Mouse (Mus musculus) C2C12 (cell line): ENCODE results near the gene Pnliprp1. TPM values are rescaled to one million over a fixed set of nuclear protein-coding genes. Genes with fewer than 3 reads are reported as not detected.

Experiments used
- H3K27me3 ChIP-seq: one replicate; pipeline ENCODE4 v1.6.1; 2011; ENCODE audit not compliant: control insufficient read depth, insufficient read depth, insufficient read length
- H3K36me3 ChIP-seq: one replicate; pipeline ENCODE4 v1.6.1; 2011; ENCODE audit not compliant: control insufficient read depth, insufficient read depth
- H3K4me3 ChIP-seq: one replicate; pipeline ENCODE4 v1.5.1; 2011; ENCODE audit warnings: mild to moderate bottlenecking, control low read depth; ENCODE audit not compliant: poor library complexity, insufficient read depth, severe bottlenecking
- H3K79me2 ChIP-seq: one replicate; pipeline ENCODE4 v1.6.1; 2011; ENCODE audit not compliant: control insufficient read depth, insufficient read depth
- H3K79me3 ChIP-seq: one replicate; pipeline ENCODE4 v1.6.1; 2011; ENCODE audit warnings: low read depth, control low read depth
- H3ac ChIP-seq: one replicate; pipeline ENCODE3; 2011; ENCODE audit warnings: low read depth; ENCODE audit not compliant: control insufficient read depth, insufficient read length
- CEBPB ChIP-seq: IDR thresholded peaks from one replicate; pipeline ENCODE4 v1.6.1; 2011; ENCODE audit warnings: low read depth, mild to moderate bottlenecking, control low read depth, moderate library complexity
- CTCF ChIP-seq: IDR thresholded peaks from one replicate; pipeline ENCODE4 v1.5.1; 2011; ENCODE audit not compliant: control insufficient read depth, insufficient read depth, insufficient read length
- FOSL1 ChIP-seq: IDR thresholded peaks from one replicate; pipeline ENCODE4 v1.8.0; 2011; ENCODE audit warnings: mild to moderate bottlenecking, low read length; ENCODE audit not compliant: poor library complexity, insufficient read depth, severe bottlenecking
- MAX ChIP-seq: IDR thresholded peaks from one replicate; pipeline ENCODE4 v1.6.1; 2011; ENCODE audit warnings: mild to moderate bottlenecking, control low read depth
- MYOD1 ChIP-seq: IDR thresholded peaks from one replicate; pipeline ENCODE4 v1.6.1; 2011; ENCODE audit warnings: low read depth; ENCODE audit not compliant: control insufficient read depth, insufficient read length
- MYOG ChIP-seq: IDR thresholded peaks from one replicate; pipeline ENCODE4 v1.6.1; 2011; ENCODE audit not compliant: control insufficient read depth, insufficient read length; ENCODE audit errors: extremely low read depth
- USF1 ChIP-seq: IDR thresholded peaks from one replicate; pipeline ENCODE4 v1.6.1; 2011; ENCODE audit warnings: low read depth, mild to moderate bottlenecking, control low read depth, moderate library complexity
- polyA plus RNA-seq: library from polyadenylated mRNA; unstranded; fragments of >200 nt; fragmentation: generic; extraction: Trizol; gene quantifications from one replicate; pipeline ENCODE4 v1.2.1, GENCODE M21; 2012; ENCODE audit warnings: missing spikeins

The Pnliprp1 gene
- polyA plus RNA-seq, 1 experiment: not detected

GRCm38 (mm10) chr19:58759423-58759822 is 30.7 kb downstream of the Pnliprp1 start, which contains the start of gene Pnliprp2:
TSS of gene Pnliprp2 (plus strand) at chr19:58759719.
- no peak for TF ChIP-seq MYOD1
- TF ChIP-seq USF1: no peak
- no peak within 1 kb of the TSS for H3K4me3 ChIP-seq

GRCm38 (mm10) chr19:58762316-58762715 is 33.6 kb downstream of the Pnliprp1 start:
- H3K27me3 ChIP-seq: peaks cover 16% of the 10 kb centered on the region

More at GRCm38 (mm10) chr19:58759423-58759822, 30.7 kb downstream of the Pnliprp1 start, which contains the start of gene Pnliprp2:
- no peaks in the 10 kb centered on the region for H3K79me3 ChIP-seq
- H3K36me3 ChIP-seq: no peaks in the 10 kb centered on the region
- no peaks in the 10 kb centered on the region for H3K79me2 ChIP-seq
- peaks cover 1% of the 10 kb centered on the region for H3K27me3 ChIP-seq
- no peak within 1 kb of the TSS for H3ac ChIP-seq

GRCm38 (mm10) chr19:58762848-58763541 is 34.3 kb downstream of the Pnliprp1 start:
- no peak overlapping the region for H3ac ChIP-seq
- H3K36me3 ChIP-seq: no peaks in the 10 kb centered on the region
- no peak overlapping the region for H3K4me3 ChIP-seq
- H3K79me2 ChIP-seq: no peaks in the 10 kb centered on the region
- H3K79me3 ChIP-seq: no peaks in the 10 kb centered on the region
- TF ChIP-seq CTCF (peak; percentile 94), MYOG (no peak)
- H3K27me3 ChIP-seq: peaks cover 22% of the 10 kb centered on the region

More at GRCm38 (mm10) chr19:58762316-58762715, 33.6 kb downstream of the Pnliprp1 start:
- H3K79me2 ChIP-seq: no peaks in the 10 kb centered on the region
- no peaks in the 10 kb centered on the region for H3K79me3 ChIP-seq
- TF ChIP-seq MYOG: no peak
- TF ChIP-seq CEBPB: no peak
- no peak for TF ChIP-seq FOSL1
- TF ChIP-seq CTCF: no peak
- TF ChIP-seq USF1: no peak
- no peak for TF ChIP-seq MAX
- TF ChIP-seq MYOD1: no peak
- no peak overlapping the region for H3K4me3 ChIP-seq
- H3K36me3 ChIP-seq: no peaks in the 10 kb centered on the region
- no peak overlapping the region for H3ac ChIP-seq

- Histone ChIP-seq H3K79me3 (no peaks in the 10 kb centered on the region), H3ac (no peak overlapping the region), H3K36me3 (no peaks in the 10 kb centered on the region), H3K27me3 (peaks cover 34% of the 10 kb centered on the region), H3K4me3 (no peak overlapping the region), H3K79me2 (no peaks in the 10 kb centered on the region)
- TF ChIP-seq MAX (no peak), MYOG (no peak), FOSL1 (no peak), MYOD1 (no peak)
Measured at GRCm38 (mm10) chr19:58767329-58767728, 38.6 kb downstream of the Pnliprp1 start.

GRCm38 (mm10) chr19:58776461-58776860 is 47.8 kb downstream of the Pnliprp1 start:
- Histone ChIP-seq H3K36me3 (no peaks in the 10 kb centered on the region), H3K27me3 (peaks cover 9% of the 10 kb centered on the region), H3ac (no peak overlapping the region), H3K79me2 (no peaks in the 10 kb centered on the region), H3K4me3 (no peak overlapping the region), H3K79me3 (no peaks in the 10 kb centered on the region)
- no peak for TF ChIP-seq FOSL1
- no peak for TF ChIP-seq MAX
- TF ChIP-seq CEBPB: no peak
- no peak for TF ChIP-seq CTCF
- TF ChIP-seq MYOG: no peak
- TF ChIP-seq USF1: no peak
- no peak for TF ChIP-seq MYOD1

GRCm38 (mm10) chr19:58781566-58781965 is 52.9 kb downstream of the Pnliprp1 start:
- Histone ChIP-seq H3K79me3 (no peaks in the 10 kb centered on the region), H3K36me3 (no peaks in the 10 kb centered on the region), H3K4me3 (no peak overlapping the region), H3ac (no peak overlapping the region), H3K27me3 (peaks cover 25% of the 10 kb centered on the region), H3K79me2 (no peaks in the 10 kb centered on the region)
- TF ChIP-seq CTCF: no peak
- TF ChIP-seq CEBPB: no peak
- TF ChIP-seq FOSL1: no peak
- TF ChIP-seq MYOG: no peak
- no peak for TF ChIP-seq USF1
- no peak for TF ChIP-seq MYOD1
- TF ChIP-seq MAX: no peak
